In genomic region chr6:133983804-133984514, GRCm38 (mm10) we compare ENCODE assay signal across 22 mouse cellular contexts. TPM values are rescaled to one million over a fixed set of nuclear protein-coding genes. Genes with fewer than 3 reads are reported as not detected.
DNase-seq lines count a peak whose midpoint lies in the region; ATAC-seq lines count a peak whose summit lies in the region.
"Had no signal": no experiment of that assay in that cellular context is flagged by ENCODE, and none has a peak within 500 bp of the region (broad histone marks: within the 10 kb centered on the region; RNA-seq: fewer than 3 reads in every experiment).

No protein-coding gene starts in this region.

- no peak overlapping the region for H3K4me2 ChIP-seq in heart, embryonic 11.5 days
- H3K4me2 ChIP-seq in midbrain, embryonic 13.5 days (replicated peaks) = no peak overlapping the region
- H3K4me2 ChIP-seq in neural tube, embryonic 12.5 days (replicated peaks) = no peak overlapping the region

- H3K36me3 ChIP-seq in heart, embryonic 11.5 days (ENCODE audit: control insufficient read depth, insufficient read depth, low read length) = no peaks in the 10 kb centered on the region
- no peaks in the 10 kb centered on the region for H3K36me3 ChIP-seq in midbrain, embryonic 10.5 days
- H3K36me3 ChIP-seq in midbrain, embryonic 13.5 days = no peaks in the 10 kb centered on the region
- no peaks in the 10 kb centered on the region for H3K36me3 ChIP-seq in neural tube, embryonic 12.5 days
- H3K36me3 ChIP-seq: embryonic facial prominence, embryonic 13.5 days; G1E; heart, embryonic 12.5 days; hindbrain, embryonic 15.5 days had no signal

- WGBS in heart, embryonic 11.5 days (ENCODE audit: insufficient replicate concordance) = 73% methylated on average over 10 of the region's 10 CpGs
- WGBS in midbrain, embryonic 10.5 days = 78% methylated on average over 10 of the region's 10 CpGs
- WGBS in midbrain, embryonic 13.5 days = 77% methylated on average over 10 of the region's 10 CpGs
- 83% methylated on average over 10 of the region's 10 CpGs for WGBS in neural tube, embryonic 12.5 days

- no peak overlapping the region for H3K4me3 ChIP-seq in heart, embryonic 11.5 days (ENCODE audit: low read depth, low read length)
- no peak overlapping the region for H3K4me3 ChIP-seq in midbrain, embryonic 10.5 days
- no peak overlapping the region for H3K4me3 ChIP-seq in midbrain, embryonic 13.5 days (replicated peaks)
- H3K4me3 ChIP-seq in neural tube, embryonic 12.5 days = no peak overlapping the region
- H3K4me3 ChIP-seq: embryonic facial prominence, embryonic 13.5 days; forebrain, embryonic 13.5 days; heart, adult 2 months; heart, embryonic 12.5 days; hindbrain, embryonic 15.5 days had no signal

- ATAC-seq in heart, embryonic 11.5 days (replicated peaks; ENCODE audit: insufficient number of reproducible peaks, low FRiP score, low TSS enrichment) = no peak
- ATAC-seq in midbrain, embryonic 13.5 days = no peak
- peak; percentile 29; the same call in 1 of the 2 replicates for ATAC-seq in neural tube, embryonic 12.5 days (ENCODE audit: low FRiP score, low read depth)
- ATAC-seq: activated CD4-positive, CD25-positive, alpha-beta regulatory T cell, adult 4 months; CD4-positive, CD25-positive, alpha-beta regulatory T cell, adult 4 months; forebrain, embryonic 13.5 days; inflammation-experienced regulatory T-cells, adult 6 months had no signal

- peak; percentile 26 for DNase-seq in embryo, embryonic 10 days (ENCODE audit: low spot score)
- no peak for DNase-seq in embryo, embryonic 11 days
- peak; percentile 70 for DNase-seq in heart, adult 11 months
- no peak for DNase-seq in midbrain, embryonic 10.5 days (ENCODE audit: low spot score)
- DNase-seq in neural tube, embryonic 10.5 days (ENCODE audit: extremely low spot score, low spot score) = no peak
- DNase-seq: adrenal gland, postnatal 14 days; cerebellum, adult 18-20 months; cerebellum, adult 9-11 months; cerebellum, postnatal 36 days; gastrocnemius, postnatal 10 days; heart, adult 2 months had no signal

- H3K9ac ChIP-seq in heart, embryonic 11.5 days (ENCODE audit: low read depth, low read length) = no peak overlapping the region
- no peak overlapping the region for H3K9ac ChIP-seq in midbrain, embryonic 13.5 days (replicated peaks)
- no peak overlapping the region for H3K9ac ChIP-seq in neural tube, embryonic 12.5 days
- H3K9ac ChIP-seq: embryonic facial prominence, embryonic 13.5 days; heart, embryonic 12.5 days; hindbrain, embryonic 15.5 days had no signal

- no peaks in the 10 kb centered on the region for H3K27me3 ChIP-seq in heart, embryonic 11.5 days (ENCODE audit: control insufficient read depth, insufficient read depth, low read length)
- H3K27me3 ChIP-seq in midbrain, embryonic 10.5 days (ENCODE audit: low read depth, poor library complexity, severe bottlenecking) = no peaks in the 10 kb centered on the region
- no peaks in the 10 kb centered on the region for H3K27me3 ChIP-seq in midbrain, embryonic 13.5 days
- H3K27me3 ChIP-seq in neural tube, embryonic 12.5 days (replicated peaks) = no peaks in the 10 kb centered on the region
- H3K27me3 ChIP-seq: embryonic facial prominence, embryonic 13.5 days; forebrain, embryonic 13.5 days; heart, embryonic 12.5 days; hindbrain, embryonic 15.5 days had no signal

- no peaks in the 10 kb centered on the region for H3K4me1 ChIP-seq in heart, embryonic 11.5 days (ENCODE audit: control insufficient read depth, insufficient read depth, low read length)
- peaks cover 39% of the 10 kb centered on the region for H3K4me1 ChIP-seq in midbrain, embryonic 10.5 days
- peaks cover 17% of the 10 kb centered on the region for H3K4me1 ChIP-seq in midbrain, embryonic 13.5 days (replicated peaks)
- peaks cover 6% of the 10 kb centered on the region; the same call in 1 of the 2 replicates for H3K4me1 ChIP-seq in neural tube, embryonic 12.5 days

- no peaks in the 10 kb centered on the region for H3K9me3 ChIP-seq in heart, embryonic 11.5 days (replicated peaks; ENCODE audit: control insufficient read depth, low read length)
- H3K9me3 ChIP-seq in midbrain, embryonic 10.5 days (replicated peaks) = no peaks in the 10 kb centered on the region
- no peaks in the 10 kb centered on the region for H3K9me3 ChIP-seq in midbrain, embryonic 13.5 days
- H3K9me3 ChIP-seq in neural tube, embryonic 12.5 days = no peaks in the 10 kb centered on the region
- H3K9me3 ChIP-seq: embryonic facial prominence, embryonic 13.5 days; forebrain, embryonic 13.5 days; G1E; heart, embryonic 12.5 days; hindbrain, embryonic 15.5 days had no signal

- H3K27ac ChIP-seq in heart, embryonic 11.5 days (ENCODE audit: low read depth, low read length) = no peak overlapping the region
- H3K27ac ChIP-seq in midbrain, embryonic 10.5 days (replicated peaks) = 0 out of 2 replicates have a peak overlapping the region, but pooled peaks have one; percentile 75
- H3K27ac ChIP-seq in midbrain, embryonic 13.5 days = no peak overlapping the region
- no peak overlapping the region for H3K27ac ChIP-seq in neural tube, embryonic 12.5 days
- H3K27ac ChIP-seq: embryonic facial prominence, embryonic 13.5 days; forebrain, embryonic 13.5 days; heart, adult 2 months; hindbrain, embryonic 15.5 days had no signal

RNA-seq across cellular contexts. Expression of gene Etv6, which starts 51.5 kb away (rescaled TPM):
- 16.0 and 17.9 TPM in 2 replicates for polyA plus RNA-seq in heart, embryonic 11.5 days (2014; fragmentation: Nextera tagmentation; extraction: Ambion mirVana)
- 12.6 and 12.8 TPM in 2 replicates for polyA plus RNA-seq in midbrain, embryonic 10.5 days (2016; fragmentation: Nextera tagmentation; extraction: Ambion mirVana)
- polyA plus RNA-seq in midbrain, embryonic 13.5 days (2015; fragmentation: Nextera tagmentation; extraction: Ambion mirVana) = 5.8 and 6.9 TPM in 2 replicates
- polyA plus RNA-seq in neural tube, embryonic 12.5 days (2016; fragmentation: Nextera tagmentation; extraction: Ambion mirVana) = 10.9 and 13.1 TPM in 2 replicates

Comparison
In these comparisons a context has a peak if more than half of its experiments do, and no peak if none do; other contexts are left out.
1. DNase-seq: peak in embryo, embryonic 10 days (single experiment) and heart, adult 11 months (single experiment); none in embryo, embryonic 11 days (single experiment), midbrain, embryonic 10.5 days (single experiment) and neural tube, embryonic 10.5 days (single experiment).